Mouse (Mus musculus): ENCODE data around the gene Ntn5.

GRCm38 (mm10) chr7:45640191-45640957, 43.4 kb upstream of the Ntn5 start:
- TF ChIP-seq CTCF (IDR thresholded peaks at IDR 0.05; ENCODE audit: borderline replicate concordance, insufficient read depth, low read depth, low read length) (no peak), POLR2A (IDR thresholded peaks at IDR 0.05; ENCODE audit: borderline replicate concordance, insufficient read depth, low read length) (no peak)

Data from cerebellum, adult 2 months (tissue).